Mouse (Mus musculus): ENCODE data around the gene Zfyve28. TPM values are rescaled to one million over a fixed set of nuclear protein-coding genes. Genes with fewer than 3 reads are reported as not detected.

Zfyve28 gene
- polyA plus RNA-seq, 1 experiment from 2014 or later = 4.5 TPM

DNA sequence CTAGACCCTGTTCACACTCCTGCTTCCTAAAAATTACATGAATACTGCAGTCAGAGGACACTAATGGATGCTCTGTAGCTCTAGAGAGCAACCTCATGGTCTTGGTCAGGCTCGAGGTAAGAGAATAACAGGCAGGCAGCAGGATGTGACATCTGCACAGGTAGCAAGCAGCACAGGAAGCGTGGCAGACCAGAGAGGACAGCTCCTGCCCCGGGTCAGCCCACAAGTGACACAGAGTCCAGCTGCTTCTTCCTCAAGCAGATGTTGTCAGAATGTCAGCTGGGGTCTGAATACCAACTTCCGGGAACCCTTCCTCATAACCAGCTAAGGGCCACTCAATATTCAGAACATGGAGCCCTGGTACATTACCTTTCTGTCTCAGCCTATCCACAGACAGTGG lies 39.1 kb downstream of the Zfyve28 start:
- Histone ChIP-seq H3K9me3 (ENCODE audit: control insufficient read depth, low read length) (no peaks in the 10 kb centered on the region), H3K27ac (ENCODE audit: low read depth, low read length) (no peak overlapping the region), H3K9ac (replicated peaks; ENCODE audit: low read depth, low read length) (no peak overlapping the region), H3K4me2 (ENCODE audit: low read depth, low read length) (no peak overlapping the region), H3K4me1 (ENCODE audit: control insufficient read depth, insufficient read depth, low read length) (peaks cover 31% of the 10 kb centered on the region), H3K27me3 (ENCODE audit: control insufficient read depth, insufficient read depth, low read length) (no peaks in the 10 kb centered on the region), H3K36me3 (ENCODE audit: control insufficient read depth, insufficient read depth, low read length) (no peaks in the 10 kb centered on the region), H3K4me3 (ENCODE audit: low read depth, low read length) (no peak overlapping the region)
- no peak for ATAC-seq (ENCODE audit: low read depth)
- 89% methylated on average over 4 of the region's 4 CpGs for WGBS

DNA sequence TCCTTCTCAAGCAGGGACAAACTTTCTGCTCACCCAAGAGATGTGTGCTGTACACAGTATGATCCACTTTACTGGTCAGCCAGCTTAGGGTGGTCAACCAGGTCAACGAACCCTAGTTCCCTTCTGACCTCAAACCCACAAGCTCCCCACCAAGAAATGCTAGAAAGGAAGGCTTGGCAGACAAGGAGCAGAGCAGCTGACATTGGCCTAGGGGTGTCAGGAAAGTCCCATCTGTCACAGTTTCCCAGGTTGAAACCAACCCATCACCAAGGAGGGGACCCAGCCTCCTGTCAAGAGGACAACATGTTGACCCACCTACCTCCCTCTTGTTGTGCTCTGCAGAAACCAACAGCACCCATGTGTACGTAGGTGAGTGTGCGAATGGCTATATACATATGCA lies 41.8 kb downstream of the Zfyve28 start:
- no peak overlapping the region for H3K4me2 ChIP-seq (ENCODE audit: low read depth, low read length)
- H3K9me3 ChIP-seq (ENCODE audit: control insufficient read depth, low read length) = no peaks in the 10 kb centered on the region
- no peak for ATAC-seq (ENCODE audit: low read depth)
- no peak overlapping the region for H3K27ac ChIP-seq (ENCODE audit: low read depth, low read length)
- WGBS = 96% methylated on average over 3 of the region's 3 CpGs
- no peak overlapping the region for H3K4me3 ChIP-seq (ENCODE audit: low read depth, low read length)
- no peaks in the 10 kb centered on the region for H3K36me3 ChIP-seq (ENCODE audit: control insufficient read depth, insufficient read depth, low read length)
- H3K4me1 ChIP-seq (ENCODE audit: control insufficient read depth, insufficient read depth, low read length) = peaks cover 20% of the 10 kb centered on the region
- H3K9ac ChIP-seq (replicated peaks; ENCODE audit: low read depth, low read length) = no peak overlapping the region
- no peaks in the 10 kb centered on the region for H3K27me3 ChIP-seq (ENCODE audit: control insufficient read depth, insufficient read depth, low read length)

DNA sequence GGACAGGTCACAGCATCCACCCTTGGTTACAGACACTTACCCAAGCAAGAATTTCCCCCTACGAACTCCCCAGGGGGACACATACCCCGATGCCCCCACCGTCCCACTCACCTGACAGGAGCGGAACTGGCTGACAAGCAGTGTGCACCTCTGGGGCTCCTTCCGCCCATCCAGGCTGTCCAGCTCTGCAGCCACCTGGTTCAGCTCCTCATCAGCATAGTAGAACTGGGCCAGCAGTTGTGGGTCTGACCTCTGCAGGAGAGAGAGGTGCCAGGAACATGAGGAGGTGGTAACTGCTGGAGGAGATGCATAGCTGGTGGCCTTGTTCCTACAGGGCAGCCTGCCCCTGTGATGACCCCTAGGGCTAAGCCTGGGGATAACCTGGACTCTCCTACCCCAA lies 45.2 kb downstream of the Zfyve28 start:
- ATAC-seq (ENCODE audit: low read depth) = no peak
- H3K4me1 ChIP-seq (ENCODE audit: control insufficient read depth, insufficient read depth, low read length) = 0 out of 2 replicates have a peak, but pooled peaks cover 5% of the 10 kb centered on the region
- no peak overlapping the region for H3K4me2 ChIP-seq (ENCODE audit: low read depth, low read length)
- no peaks in the 10 kb centered on the region for H3K27me3 ChIP-seq (ENCODE audit: control insufficient read depth, insufficient read depth, low read length)
- H3K36me3 ChIP-seq (ENCODE audit: control insufficient read depth, insufficient read depth, low read length) = no peaks in the 10 kb centered on the region
- H3K4me3 ChIP-seq (ENCODE audit: low read depth, low read length) = no peak overlapping the region
- H3K9me3 ChIP-seq (ENCODE audit: control insufficient read depth, low read length) = no peaks in the 10 kb centered on the region
- no peak overlapping the region for H3K9ac ChIP-seq (replicated peaks; ENCODE audit: low read depth, low read length)
- H3K27ac ChIP-seq (ENCODE audit: low read depth, low read length) = no peak overlapping the region
- 87% methylated on average over 5 of the region's 5 CpGs for WGBS

DNA sequence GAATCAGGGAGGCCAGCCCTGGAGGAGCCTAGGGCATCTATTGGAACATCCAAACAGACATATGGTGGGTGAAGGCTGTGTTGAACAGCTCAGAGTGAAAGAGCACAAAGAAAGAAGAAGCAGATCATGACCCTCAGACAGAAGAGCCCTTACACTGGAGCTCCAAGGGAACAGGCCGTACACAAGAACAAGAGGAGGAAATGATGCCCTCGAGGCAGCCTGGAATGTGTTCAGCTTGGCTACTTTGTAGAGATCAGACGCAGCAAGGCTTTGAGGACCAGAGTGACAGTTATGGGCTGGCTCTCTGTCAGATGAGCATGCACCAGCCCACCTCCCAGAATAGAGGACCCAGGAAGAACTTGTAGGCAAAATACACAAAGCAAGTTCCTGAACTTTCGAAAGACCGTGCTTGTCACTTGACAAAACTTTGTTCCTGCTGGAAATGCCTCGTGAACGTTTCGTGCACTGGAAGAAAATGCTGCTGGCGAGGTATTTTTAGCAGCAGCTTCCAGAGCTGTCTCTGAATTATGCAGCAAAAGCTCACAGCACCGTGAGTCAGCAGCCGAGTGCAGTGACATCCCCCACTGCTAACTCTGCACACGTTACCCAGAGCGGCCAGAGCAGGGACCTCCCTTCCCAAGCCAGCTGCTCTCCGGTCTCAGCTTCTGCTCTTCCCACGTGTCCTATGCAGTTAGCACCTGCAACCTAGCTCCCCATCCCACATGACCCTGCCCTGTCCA lies 45.9 kb downstream of the Zfyve28 start:
- H3K4me3 ChIP-seq (ENCODE audit: low read depth, low read length) = no peak overlapping the region
- no peaks in the 10 kb centered on the region for H3K36me3 ChIP-seq (ENCODE audit: control insufficient read depth, insufficient read depth, low read length)
- no peaks in the 10 kb centered on the region for H3K9me3 ChIP-seq (ENCODE audit: control insufficient read depth, low read length)
- ATAC-seq (ENCODE audit: low read depth) = peak; percentile 54; the same call in 1 of the 2 replicates
- H3K4me1 ChIP-seq (ENCODE audit: control insufficient read depth, insufficient read depth, low read length) = 0 out of 2 replicates have a peak, but pooled peaks cover 5% of the 10 kb centered on the region
- H3K27ac ChIP-seq (ENCODE audit: low read depth, low read length) = no peak overlapping the region
- H3K9ac ChIP-seq (replicated peaks; ENCODE audit: low read depth, low read length) = no peak overlapping the region
- no peaks in the 10 kb centered on the region for H3K27me3 ChIP-seq (ENCODE audit: control insufficient read depth, insufficient read depth, low read length)
- no peak overlapping the region for H3K4me2 ChIP-seq (ENCODE audit: low read depth, low read length)
- WGBS = 44% methylated on average over 15 of the region's 15 CpGs

DNA sequence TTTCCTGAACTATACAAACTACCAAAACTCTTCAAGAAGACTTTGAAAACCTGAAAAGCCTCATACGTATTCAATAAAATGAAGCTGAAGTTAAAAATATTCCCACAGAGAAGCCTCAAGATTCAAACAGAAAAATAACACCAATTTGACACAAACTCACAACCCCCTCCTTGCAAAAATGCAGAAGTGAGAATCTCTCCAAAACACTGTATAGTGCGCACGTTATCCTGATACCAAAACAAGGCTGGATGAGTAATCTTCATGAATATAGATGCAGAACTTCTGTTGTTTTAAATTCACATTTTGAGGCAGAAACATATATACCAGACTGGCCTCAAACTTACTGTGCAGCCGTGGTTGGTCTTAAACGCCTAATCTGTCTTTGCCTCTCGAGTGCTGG lies 49.8 kb downstream of the Zfyve28 start:
- Histone ChIP-seq H3K9me3 (ENCODE audit: control insufficient read depth, low read length) (no peaks in the 10 kb centered on the region), H3K4me3 (ENCODE audit: low read depth, low read length) (no peak overlapping the region), H3K27ac (ENCODE audit: low read depth, low read length) (no peak overlapping the region), H3K4me1 (ENCODE audit: control insufficient read depth, insufficient read depth, low read length) (0 out of 2 replicates have a peak, but pooled peaks cover 5% of the 10 kb centered on the region), H3K9ac (replicated peaks; ENCODE audit: low read depth, low read length) (no peak overlapping the region), H3K36me3 (ENCODE audit: control insufficient read depth, insufficient read depth, low read length) (no peaks in the 10 kb centered on the region), H3K4me2 (ENCODE audit: low read depth, low read length) (no peak overlapping the region), H3K27me3 (ENCODE audit: control insufficient read depth, insufficient read depth, low read length) (no peaks in the 10 kb centered on the region)
- WGBS = 95% methylated on average over 6 of the region's 6 CpGs
- ATAC-seq (ENCODE audit: low read depth) = no peak

DNA sequence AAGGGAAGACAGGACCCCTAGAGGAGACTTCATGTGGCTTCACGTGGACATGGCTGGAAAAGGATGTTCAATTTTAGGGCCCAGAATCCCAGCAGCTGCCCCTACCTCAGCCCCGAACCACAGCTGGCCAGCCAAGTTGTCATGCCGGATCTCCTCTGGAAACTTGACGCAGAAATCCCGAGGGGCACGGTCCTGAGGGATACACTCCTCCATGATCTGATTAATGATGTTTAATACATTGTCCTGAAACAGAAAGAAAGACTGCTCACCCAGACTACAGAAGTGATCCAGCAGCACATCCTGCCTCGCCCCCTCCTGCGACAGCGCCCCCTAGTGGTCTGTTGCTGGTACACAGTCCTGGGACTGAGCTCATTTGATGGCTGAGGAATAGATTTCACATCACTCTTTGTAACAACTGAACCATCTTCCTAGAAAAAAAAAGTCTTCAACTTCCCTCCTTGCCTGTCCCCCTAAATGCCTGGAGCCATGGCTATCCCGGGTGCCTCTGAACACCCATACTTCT lies 52.3 kb downstream of the Zfyve28 start:
- Histone ChIP-seq H3K36me3 (ENCODE audit: control insufficient read depth, insufficient read depth, low read length) (no peaks in the 10 kb centered on the region), H3K27me3 (ENCODE audit: control insufficient read depth, insufficient read depth, low read length) (no peaks in the 10 kb centered on the region), H3K27ac (ENCODE audit: low read depth, low read length) (no peak overlapping the region), H3K9ac (replicated peaks; ENCODE audit: low read depth, low read length) (no peak overlapping the region), H3K9me3 (ENCODE audit: control insufficient read depth, low read length) (no peaks in the 10 kb centered on the region), H3K4me1 (ENCODE audit: control insufficient read depth, insufficient read depth, low read length) (no peaks in the 10 kb centered on the region), H3K4me2 (ENCODE audit: low read depth, low read length) (no peak overlapping the region), H3K4me3 (ENCODE audit: low read depth, low read length) (no peak overlapping the region)
- no peak for ATAC-seq (ENCODE audit: low read depth)
- 54% methylated on average over 10 of the region's 10 CpGs for WGBS

DNA sequence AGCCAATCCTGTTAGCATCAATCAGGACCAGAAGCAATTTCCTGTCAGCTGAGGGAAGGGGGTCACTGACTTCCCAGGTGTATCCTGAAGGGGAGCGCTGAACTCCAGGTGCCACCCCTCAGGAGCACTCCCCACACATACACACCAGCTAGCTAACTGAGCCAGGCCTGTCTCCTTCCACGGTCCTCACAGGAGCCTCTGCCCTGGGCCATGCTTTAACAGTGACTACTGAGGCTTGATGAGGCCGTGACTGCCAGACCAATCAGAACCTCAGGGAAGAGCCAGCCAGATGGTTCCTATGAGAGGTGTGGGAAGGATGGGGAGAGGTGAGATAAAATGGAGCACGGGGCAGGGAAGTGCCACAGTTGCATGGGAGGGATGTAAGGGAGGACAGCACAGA lies 53.2 kb downstream of the Zfyve28 start:
- H3K4me1 ChIP-seq (ENCODE audit: control insufficient read depth, insufficient read depth, low read length) = no peaks in the 10 kb centered on the region
- no peaks in the 10 kb centered on the region for H3K9me3 ChIP-seq (ENCODE audit: control insufficient read depth, low read length)
- 87% methylated on average over 4 of the region's 4 CpGs for WGBS
- H3K27me3 ChIP-seq (ENCODE audit: control insufficient read depth, insufficient read depth, low read length) = no peaks in the 10 kb centered on the region
- H3K27ac ChIP-seq (ENCODE audit: low read depth, low read length) = no peak overlapping the region
- no peak overlapping the region for H3K4me3 ChIP-seq (ENCODE audit: low read depth, low read length)
- no peaks in the 10 kb centered on the region for H3K36me3 ChIP-seq (ENCODE audit: control insufficient read depth, insufficient read depth, low read length)
- no peak overlapping the region for H3K4me2 ChIP-seq (ENCODE audit: low read depth, low read length)
- H3K9ac ChIP-seq (replicated peaks; ENCODE audit: low read depth, low read length) = no peak overlapping the region
- ATAC-seq (ENCODE audit: low read depth) = no peak

DNA sequence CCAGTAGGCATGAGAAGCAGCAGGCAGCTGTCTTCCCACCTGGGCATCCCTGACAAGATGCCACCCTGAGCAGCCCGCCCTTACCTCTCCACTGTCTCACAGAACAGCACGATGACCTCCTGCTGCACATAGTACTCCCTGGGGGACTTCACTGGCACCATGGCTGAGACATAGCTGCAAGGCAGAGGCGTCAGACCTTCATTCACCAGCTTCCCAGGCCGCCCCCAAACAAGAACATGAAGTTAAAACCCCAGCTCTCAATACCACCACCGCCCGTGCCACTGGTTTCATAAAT lies 55.1 kb downstream of the Zfyve28 start:
- WGBS = 81% methylated on average over 6 of the region's 6 CpGs
- no peak overlapping the region for H3K27ac ChIP-seq (ENCODE audit: low read depth, low read length)
- H3K4me1 ChIP-seq (ENCODE audit: control insufficient read depth, insufficient read depth, low read length) = no peaks in the 10 kb centered on the region
- ATAC-seq (ENCODE audit: low read depth) = no peak
- H3K4me2 ChIP-seq (ENCODE audit: low read depth, low read length) = no peak overlapping the region
- no peaks in the 10 kb centered on the region for H3K36me3 ChIP-seq (ENCODE audit: control insufficient read depth, insufficient read depth, low read length)
- no peaks in the 10 kb centered on the region for H3K27me3 ChIP-seq (ENCODE audit: control insufficient read depth, insufficient read depth, low read length)
- no peaks in the 10 kb centered on the region for H3K9me3 ChIP-seq (ENCODE audit: control insufficient read depth, low read length)
- H3K9ac ChIP-seq (replicated peaks; ENCODE audit: low read depth, low read length) = no peak overlapping the region
- H3K4me3 ChIP-seq (ENCODE audit: low read depth, low read length) = no peak overlapping the region

DNA sequence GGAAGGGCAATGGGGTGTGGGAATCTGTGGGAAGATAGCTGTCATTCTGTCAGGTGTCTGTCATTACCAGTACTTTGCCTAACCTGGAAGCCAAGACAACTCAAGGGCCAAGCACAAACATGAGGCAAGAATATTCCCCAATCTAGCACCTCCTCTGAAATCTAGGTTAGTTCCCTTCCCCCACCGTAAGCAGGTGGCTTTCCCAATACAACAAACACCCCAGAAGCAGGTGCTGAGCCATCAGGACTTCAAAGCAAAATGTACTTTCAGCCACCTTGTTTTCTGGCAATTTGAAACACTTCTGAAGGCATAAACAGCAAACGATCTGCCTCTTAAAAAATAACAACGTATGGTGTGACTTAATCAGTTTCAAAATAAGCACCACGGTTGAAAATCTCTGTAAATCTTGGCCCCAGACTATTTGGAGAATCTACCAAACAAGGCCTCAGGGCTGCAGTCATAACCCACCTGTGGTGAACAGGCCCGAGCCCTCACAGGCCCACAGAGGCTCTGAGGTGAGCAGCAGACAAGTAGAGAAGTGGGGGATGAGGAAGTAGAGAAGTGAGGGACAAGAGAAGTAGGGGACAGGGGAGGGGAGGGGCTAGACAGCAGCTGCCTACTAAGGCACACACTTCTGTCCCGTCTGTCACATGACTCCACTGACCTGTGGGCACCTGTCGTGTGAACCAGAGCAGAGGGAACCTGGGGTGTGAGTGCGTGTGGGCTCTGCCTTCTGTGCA lies 55.6 kb downstream of the Zfyve28 start:
- Histone ChIP-seq H3K36me3 (ENCODE audit: control insufficient read depth, insufficient read depth, low read length) (no peaks in the 10 kb centered on the region), H3K9me3 (ENCODE audit: control insufficient read depth, low read length) (no peaks in the 10 kb centered on the region), H3K4me3 (ENCODE audit: low read depth, low read length) (no peak overlapping the region), H3K9ac (replicated peaks; ENCODE audit: low read depth, low read length) (no peak overlapping the region), H3K27me3 (ENCODE audit: control insufficient read depth, insufficient read depth, low read length) (no peaks in the 10 kb centered on the region), H3K4me1 (ENCODE audit: control insufficient read depth, insufficient read depth, low read length) (no peaks in the 10 kb centered on the region), H3K27ac (ENCODE audit: low read depth, low read length) (no peak overlapping the region), H3K4me2 (ENCODE audit: low read depth, low read length) (no peak overlapping the region)
- no peak for ATAC-seq (ENCODE audit: low read depth)
- 78% methylated on average over 8 of the region's 8 CpGs for WGBS
